8 mouse cellular contexts compared by ENCODE assay signal in the genomic region with DNA sequence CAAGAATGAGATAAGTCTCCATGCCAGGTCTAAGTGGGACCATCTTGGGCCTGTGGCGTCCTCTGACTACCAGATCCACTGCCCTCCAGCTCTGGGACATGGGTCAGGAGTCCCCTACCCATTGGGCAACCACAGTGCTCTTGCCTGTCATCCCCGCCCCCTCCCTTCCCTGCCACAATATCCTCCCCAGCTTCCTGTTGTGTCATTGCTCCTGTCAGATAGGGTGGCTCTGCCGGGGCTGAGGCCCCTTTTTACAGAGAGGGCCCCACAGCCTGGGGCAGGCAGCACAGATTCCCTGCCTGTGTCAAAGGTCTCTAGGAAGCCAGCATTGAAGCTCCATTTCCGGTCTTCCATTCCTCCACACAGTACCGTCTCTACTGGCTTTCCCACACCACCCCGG.
DNase-seq lines count a peak whose midpoint lies in the region; ATAC-seq lines count a peak whose summit lies in the region.

No protein-coding gene starts in this region.

- peak overlapping the region; percentile 75 for H3K4me2 ChIP-seq in embryonic facial prominence, embryonic 15.5 days (replicated peaks)
- H3K4me2 ChIP-seq in limb, embryonic 11.5 days (ENCODE audit: low read depth, severe bottlenecking): peak overlapping the region; percentile 70; the same call in 1 of the 2 replicates
- H3K4me2 ChIP-seq in midbrain, embryonic 14.5 days (ENCODE audit: low read length): peak overlapping the region; percentile 84

- peak overlapping the region; percentile 86 for H3K27ac ChIP-seq in embryonic facial prominence, embryonic 15.5 days (replicated peaks)
- peak overlapping the region; percentile 36 for H3K27ac ChIP-seq in limb, embryonic 11.5 days (replicated peaks; ENCODE audit: low read depth, low read length)
- peak overlapping the region; percentile 99 for H3K27ac ChIP-seq in midbrain, embryonic 14.5 days (replicated peaks; ENCODE audit: low read depth, low read length)

- peak; percentile 97 for DNase-seq in heart, adult 11 months
- no peak for DNase-seq in heart, postnatal 10 days
- DNase-seq in limb, embryonic 11.5 days (ENCODE audit: low spot score): no peak
- DNase-seq in midbrain, embryonic 14.5 days: no peak
- DNase-seq in cerebellum, adult 8-10 months: no peak
- no peak for DNase-seq in embryo, embryonic 9.5 days (ENCODE audit: extremely low spot score)

- H3K9ac ChIP-seq in embryonic facial prominence, embryonic 15.5 days: no peak overlapping the region
- no peak overlapping the region for H3K9ac ChIP-seq in limb, embryonic 11.5 days (ENCODE audit: low read length)
- H3K9ac ChIP-seq in midbrain, embryonic 14.5 days (replicated peaks; ENCODE audit: low read length): peak overlapping the region; percentile 86

- H3K4me1 ChIP-seq in embryonic facial prominence, embryonic 15.5 days: peaks cover 79% of the 10 kb centered on the region
- peaks cover 53% of the 10 kb centered on the region for H3K4me1 ChIP-seq in limb, embryonic 11.5 days (ENCODE audit: control insufficient read depth, insufficient read depth, low read length)
- peaks cover 42% of the 10 kb centered on the region for H3K4me1 ChIP-seq in midbrain, embryonic 14.5 days (ENCODE audit: control insufficient read depth, insufficient read depth, low read length)

- 33% methylated on average over 6 of the region's 6 CpGs for whole genome bisulfite sequencing in embryonic facial prominence, embryonic 15.5 days
- WGBS in limb, embryonic 11.5 days: 46% methylated on average over 6 of the region's 6 CpGs
- 57% methylated on average over 6 of the region's 6 CpGs for WGBS in midbrain, embryonic 14.5 days

- no peaks in the 10 kb centered on the region for H3K36me3 ChIP-seq in embryonic facial prominence, embryonic 15.5 days
- H3K36me3 ChIP-seq in limb, embryonic 11.5 days (ENCODE audit: control insufficient read depth, insufficient read depth, low read length): no peaks in the 10 kb centered on the region
- H3K36me3 ChIP-seq in midbrain, embryonic 14.5 days (ENCODE audit: control insufficient read depth, insufficient read depth, low read length): no peaks in the 10 kb centered on the region

- intact Hi-C loops in heart, postnatal 10 days (cut with DNase I): no loop called here

- H3K27me3 ChIP-seq in embryonic facial prominence, embryonic 15.5 days: no peaks in the 10 kb centered on the region
- no peaks in the 10 kb centered on the region for H3K27me3 ChIP-seq in limb, embryonic 11.5 days (ENCODE audit: control insufficient read depth, insufficient read depth, low read length)
- no peaks in the 10 kb centered on the region for H3K27me3 ChIP-seq in midbrain, embryonic 14.5 days (ENCODE audit: control insufficient read depth, insufficient read depth, low read length)

- no peak for ATAC-seq in embryonic facial prominence, embryonic 15.5 days (ENCODE audit: insufficient number of reproducible peaks, low FRiP score, low TSS enrichment, low read depth)
- no peak for ATAC-seq in limb, embryonic 11.5 days (ENCODE audit: insufficient number of reproducible peaks, low FRiP score, low TSS enrichment, low read depth)
- ATAC-seq in midbrain, embryonic 14.5 days (ENCODE audit: low FRiP score, low TSS enrichment): no peak
- ATAC-seq in erythroblast, adult 5-6 weeks (replicated peaks; ENCODE audit: low FRiP score, poor library complexity, severe bottlenecking): no peak

- peak overlapping the region; percentile 52 for H3K4me3 ChIP-seq in embryonic facial prominence, embryonic 15.5 days (replicated peaks)
- H3K4me3 ChIP-seq in limb, embryonic 11.5 days (ENCODE audit: low read depth, low read length): peak overlapping the region; percentile 71; the same call in 1 of the 2 replicates
- H3K4me3 ChIP-seq in midbrain, embryonic 14.5 days (replicated peaks; ENCODE audit: low read depth, low read length): peak overlapping the region; percentile 67

- H3K9me3 ChIP-seq in embryonic facial prominence, embryonic 15.5 days (replicated peaks): no peaks in the 10 kb centered on the region
- H3K9me3 ChIP-seq in limb, embryonic 11.5 days (ENCODE audit: control insufficient read depth, low read length): no peaks in the 10 kb centered on the region
- H3K9me3 ChIP-seq in midbrain, embryonic 14.5 days (ENCODE audit: control insufficient read depth, low read length): no peaks in the 10 kb centered on the region

Comparison
In these comparisons a context has a peak if more than half of its experiments do, and no peak if none do; other contexts are left out.
1. H3K27ac ChIP-seq: peak in every context shown above with its lines; median percentile 99 in midbrain, embryonic 14.5 days; 86 in embryonic facial prominence, embryonic 15.5 days; 36 in limb, embryonic 11.5 days.